Mouse (Mus musculus) midbrain, embryonic 16.5 days (tissue): ENCODE results near the gene Nudt19. TPM values are rescaled to one million over a fixed set of nuclear protein-coding genes. Genes with fewer than 3 reads are reported as not detected.
"Not testable (repeated sequence)": the region's sequence is repeated elsewhere in the genome, so short reads cannot be mapped to it uniquely, and the experiment has no call there.

ENCODE experiments used
- ATAC-seq: fragments of 200-750 bp; cut with Nextera tagmentation; 2 replicates; pipeline ENCODE4 v1.8.0; 2017; ENCODE audit warnings: moderate TSS enrichment
- H3K27ac ChIP-seq: fragments of 300-500 bp; sonication (generic); 2 replicates; pipeline ENCODE4 v1.5.1; 2014; ENCODE audit warnings: mild to moderate bottlenecking, low read length, mixed read lengths
- H3K27me3 ChIP-seq: fragments of 300-500 bp; sonication (generic); 2 replicates; pipeline ENCODE4 v1.6.1; 2014; ENCODE audit warnings: low read depth, low read length, mixed read lengths; ENCODE audit not compliant: control insufficient read depth, insufficient read depth
- H3K36me3 ChIP-seq: fragments of 300-500 bp; sonication (generic); 2 replicates; pipeline ENCODE4 v1.6.1; 2014; ENCODE audit warnings: mild to moderate bottlenecking, low read length, moderate library complexity, mixed read lengths; ENCODE audit not compliant: control insufficient read depth, insufficient read depth
- H3K4me1 ChIP-seq: fragments of 300-500 bp; sonication (generic); 2 replicates; pipeline ENCODE4 v1.6.1; 2014; ENCODE audit warnings: mild to moderate bottlenecking, low read length, mixed read lengths; ENCODE audit not compliant: control insufficient read depth, insufficient read depth
- H3K4me2 ChIP-seq: fragments of 300-500 bp; sonication (generic); 2 replicates; pipeline ENCODE4 v1.6.1; 2014; ENCODE audit warnings: mild to moderate bottlenecking, low read length, mixed read lengths
- H3K4me3 ChIP-seq: fragments of 300-500 bp; sonication (generic); 2 replicates; pipeline ENCODE4 v1.5.1; 2014; ENCODE audit warnings: low read depth, mild to moderate bottlenecking, low read length, moderate library complexity, mixed read lengths
- H3K9ac ChIP-seq: fragments of 300-500 bp; sonication (generic); 2 replicates; pipeline ENCODE4 v1.6.1; 2014; ENCODE audit warnings: low read depth, low read length, mixed read lengths
- H3K9me3 ChIP-seq: fragments of 300-500 bp; sonication (generic); replicated peaks from 2 replicates; pipeline ENCODE4 v1.6.1; 2014; ENCODE audit warnings: mild to moderate bottlenecking, low read length, mixed read lengths; ENCODE audit not compliant: control insufficient read depth, poor library complexity, severe bottlenecking
- WGBS: fragments of 180-500 bp; shearing (Covaris S2); extraction: QIAGEN DNeasy Blood & Tissue Kit; methylation state at CpG from one replicate; pipeline ENCODE4 v1.1.7; 2014; 5-methylcytosine and 5-hydroxymethylcytosine counted together
- polyA plus RNA-seq: library from polyadenylated mRNA; unstranded; fragments of >200 nt; fragmentation: Nextera tagmentation; extraction: Ambion mirVana; gene quantifications from 2 replicates; pipeline ENCODE4 v1.2.1, GENCODE M21; 2015

Nudt19 gene
- polyA plus RNA-seq, 1 experiment from 2014 or later, result 102 TPM

GRCm38 (mm10) chr7:35530544-35530943, 25.6 kb downstream of the Nudt19 start:
- H3K27me3 ChIP-seq, H3K4me2 ChIP-seq, ATAC-seq, H3K4me1 ChIP-seq, H3K9me3 ChIP-seq, H3K27ac ChIP-seq, H3K36me3 ChIP-seq, H3K9ac ChIP-seq, H3K4me3 ChIP-seq: not testable (repeated sequence)
- 21% methylated on average over 1 of the region's 1 CpGs for WGBS

DNA sequence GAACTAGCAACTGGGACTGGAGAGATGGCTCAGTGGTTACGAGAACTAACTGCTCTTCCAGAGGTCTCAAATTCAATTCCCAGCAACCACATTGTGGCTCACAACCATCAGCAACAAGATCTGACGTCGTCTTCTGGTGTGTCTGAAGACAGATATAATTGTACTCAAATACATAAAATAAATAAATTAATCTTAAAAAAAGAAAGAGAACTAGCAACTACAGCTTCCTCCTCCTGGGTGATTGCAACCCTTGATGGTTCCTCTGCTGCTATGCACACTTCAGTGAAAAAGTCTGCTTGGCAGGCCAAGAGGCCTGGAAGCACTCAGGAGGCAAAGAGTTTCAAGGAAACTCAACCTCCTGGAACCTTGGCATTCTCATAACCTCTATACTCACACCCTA, 26.1 kb downstream of the Nudt19 start:
- no peak overlapping the region for H3K4me3 ChIP-seq
- no peak overlapping the region for H3K4me2 ChIP-seq
- no peaks in the 10 kb centered on the region for H3K4me1 ChIP-seq
- H3K27ac ChIP-seq, result no peak overlapping the region
- no peak overlapping the region for H3K9ac ChIP-seq
- H3K27me3 ChIP-seq, result no peaks in the 10 kb centered on the region
- 76% methylated on average over 3 of the region's 3 CpGs for WGBS
- no peak for ATAC-seq
- no peaks in the 10 kb centered on the region for H3K36me3 ChIP-seq
- no peaks in the 10 kb centered on the region for H3K9me3 ChIP-seq

DNA sequence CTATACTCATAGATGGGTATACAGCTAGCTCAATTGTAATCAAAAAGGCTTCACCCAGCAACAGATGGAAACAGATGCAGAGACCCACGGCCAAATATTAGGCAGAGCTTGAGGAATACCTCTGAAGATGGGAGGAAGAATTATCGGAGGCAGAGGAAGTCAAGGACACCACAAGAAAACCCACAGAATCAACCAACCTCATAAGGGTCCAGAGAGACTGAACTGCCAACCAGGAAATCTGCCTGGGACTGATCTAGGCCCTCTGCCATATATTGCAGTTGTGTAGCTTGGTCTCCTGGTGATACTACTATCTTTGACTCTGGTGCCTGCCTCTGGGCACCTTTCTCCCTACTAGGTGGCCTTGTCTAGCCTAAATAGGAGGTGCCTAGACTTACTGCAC, 29.3 kb downstream of the Nudt19 start:
- H3K4me2 ChIP-seq, result no peak overlapping the region
- H3K4me1 ChIP-seq, result no peaks in the 10 kb centered on the region
- H3K4me3 ChIP-seq, result no peak overlapping the region
- H3K36me3 ChIP-seq, result no peaks in the 10 kb centered on the region
- H3K27ac ChIP-seq, result no peak overlapping the region
- no peak overlapping the region for H3K9ac ChIP-seq
- H3K27me3 ChIP-seq, result no peaks in the 10 kb centered on the region
- ATAC-seq, result no peak
- H3K9me3 ChIP-seq, result no peaks in the 10 kb centered on the region
- WGBS, result 83% methylated on average over 2 of the region's 2 CpGs

DNA sequence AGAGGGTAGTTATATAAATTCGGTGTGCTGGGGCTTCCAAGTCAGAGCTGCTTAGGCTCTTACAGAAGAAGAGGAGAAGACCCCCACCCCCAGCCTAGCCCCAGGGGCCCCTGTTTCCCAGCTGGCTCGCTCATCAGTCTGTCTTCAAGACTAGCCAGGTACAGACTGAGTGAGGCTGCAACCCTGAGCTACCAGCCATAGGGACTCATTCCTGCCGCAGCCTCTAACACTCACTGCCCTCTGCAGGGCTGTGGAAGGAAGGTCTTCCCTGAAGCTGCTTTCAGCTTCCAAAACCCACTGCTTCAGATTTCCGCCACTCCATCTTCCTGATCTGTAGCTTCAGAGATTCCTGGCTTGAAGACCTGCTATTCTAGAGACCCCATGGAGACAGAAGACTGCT, 54.1 kb downstream of the Nudt19 start:
- H3K9me3 ChIP-seq, result no peaks in the 10 kb centered on the region
- no peaks in the 10 kb centered on the region for H3K27me3 ChIP-seq
- no peak overlapping the region for H3K27ac ChIP-seq
- 25% methylated on average over 4 of the region's 4 CpGs for WGBS
- no peak overlapping the region for H3K9ac ChIP-seq
- no peaks in the 10 kb centered on the region for H3K36me3 ChIP-seq
- no peak overlapping the region for H3K4me2 ChIP-seq
- 0 out of 2 replicates have a peak, but pooled peaks have one; percentile 54 for ATAC-seq
- no peaks in the 10 kb centered on the region for H3K4me1 ChIP-seq
- no peak overlapping the region for H3K4me3 ChIP-seq

- H3K4me1 ChIP-seq, result no peaks in the 10 kb centered on the region
- H3K9ac ChIP-seq, result no peak overlapping the region
- no peak overlapping the region for H3K4me2 ChIP-seq
- no peaks in the 10 kb centered on the region for H3K9me3 ChIP-seq
- no peaks in the 10 kb centered on the region for H3K27me3 ChIP-seq
- ATAC-seq, result no peak
- no peaks in the 10 kb centered on the region for H3K36me3 ChIP-seq
- 96% methylated on average over 2 of the region's 2 CpGs for WGBS
- H3K27ac ChIP-seq, result no peak overlapping the region
- no peak overlapping the region for H3K4me3 ChIP-seq
Measured at GRCm38 (mm10) chr7:35497516-35497915, 58.6 kb downstream of the Nudt19 start.

Other genes starting within 250 kb of the Nudt19 start
- gene Gpatch1, start 237.9 kb downstream of the Nudt19 start, polyA plus RNA-seq, result 20.8 and 22.8 TPM in 2 replicates
- 1.3 and 2.1 TPM in 2 replicates for gene Rhpn2, start 222.1 kb downstream of the Nudt19 start, polyA plus RNA-seq
- gene Faap24, start 159.5 kb downstream of the Nudt19 start, polyA plus RNA-seq, result 17.7 and 19.4 TPM in 2 replicates
- gene Cep89, start 159.3 kb downstream of the Nudt19 start, polyA plus RNA-seq, result 34.7 and 36.4 TPM in 2 replicates
- not detected in 2 replicates for gene Slc7a9, start 107.5 kb downstream of the Nudt19 start, polyA plus RNA-seq
- gene Tdrd12, start 18.6 kb downstream of the Nudt19 start, polyA plus RNA-seq, result 0.37 and 0.63 TPM in 2 replicates
- 0.04 and 0.06 TPM in 2 replicates for gene Rgs9bp, start 29.3 kb upstream of the Nudt19 start, polyA plus RNA-seq
- gene Ankrd27, start 29.9 kb upstream of the Nudt19 start, polyA plus RNA-seq, result 18.4 and 19.0 TPM in 2 replicates
- gene Pdcd5, start 91.2 kb upstream of the Nudt19 start, polyA plus RNA-seq, result 233 and 236 TPM in 2 replicates
- gene Dpy19l3, start 198.2 kb upstream of the Nudt19 start, polyA plus RNA-seq, result 42.4 and 44.6 TPM in 2 replicates
- gene Zfp507, start 246.7 kb upstream of the Nudt19 start, polyA plus RNA-seq, result 11.3 and 13.5 TPM in 2 replicates